Mouse (Mus musculus): ENCODE measurements around the gene Jmjd7.

- no peak for TF ChIP-seq HCFC1 (IDR thresholded peaks at IDR 0.05; ENCODE audit: borderline replicate concordance, insufficient read depth, low read length)
- TF ChIP-seq MAFK (IDR thresholded peaks at IDR 0.05; ENCODE audit: insufficient read depth, low read depth, low read length) = no peak
- no peak for TF ChIP-seq ZC3H11A (IDR thresholded peaks at IDR 0.05; ENCODE audit: borderline replicate concordance, low read depth, low read length)
- TF ChIP-seq CHD2 (IDR thresholded peaks at IDR 0.05; ENCODE audit: low read depth, low read length) = no peak
- no peak for TF ChIP-seq ZNF384 (IDR thresholded peaks at IDR 0.05; ENCODE audit: low read depth, low read length)
Observed at GRCm38 (mm10) chr2:120001956-120002355, 25.3 kb upstream of the Jmjd7 start.

Measured in ES-E14 (cell line).